Mouse (Mus musculus) megakaryocyte, embryonic 14.5 days (primary cell): ENCODE results near the gene Fbxl13.

Experiments used
- FLI1 ChIP-seq: IDR thresholded peaks from 2 replicates; pipeline ENCODE4 v1.6.1; 2012; ENCODE audit warnings: low read length, inconsistent platforms, mixed read lengths
- GATA1 ChIP-seq: IDR thresholded peaks from 3 replicates; pipeline ENCODE4 v1.6.1; 2012; ENCODE audit warnings: mixed read lengths, low read length, inconsistent platforms, borderline replicate concordance

DNA sequence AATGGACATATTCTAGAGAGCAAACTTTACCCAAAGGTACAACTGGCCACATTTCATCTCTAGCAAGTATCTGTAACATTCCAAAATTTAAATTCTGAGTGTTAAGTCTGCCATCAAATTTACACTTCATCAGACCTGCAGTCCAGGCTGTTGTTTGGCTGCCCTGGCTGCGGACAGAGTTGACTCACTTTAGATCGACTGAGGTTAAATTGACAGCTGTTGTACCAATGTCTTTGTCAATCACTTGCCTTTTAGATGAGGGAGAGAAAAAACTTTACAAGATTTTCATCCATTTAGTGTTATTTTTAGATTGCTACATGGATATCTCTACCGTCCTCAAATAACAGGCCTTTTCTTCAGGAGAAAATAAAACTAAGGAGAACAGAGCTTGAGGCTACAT, 126.3 kb downstream of the Fbxl13 start:
- TF ChIP-seq GATA1 = no peak
- TF ChIP-seq FLI1 = no peak
